Mouse (Mus musculus) right cerebral cortex, postnatal 36 days (tissue): ENCODE results near the gene Sumo2.
A peak's percentile ranks its signal among the peaks of the same experiment; 100 is the strongest.
"Not testable (repeated sequence)": the region's sequence is repeated elsewhere in the genome, so short reads cannot be mapped to it uniquely, and the experiment has no call there.

ENCODE experiments used
- DNase-seq, 2 experiments: peaks; one replicate each; pipeline ENCODE4 v3.0.0; 2022; ENCODE audit warnings: low spot score in 2 of 2, mixed read lengths in 1 of 2

The Sumo2 gene

DNA sequence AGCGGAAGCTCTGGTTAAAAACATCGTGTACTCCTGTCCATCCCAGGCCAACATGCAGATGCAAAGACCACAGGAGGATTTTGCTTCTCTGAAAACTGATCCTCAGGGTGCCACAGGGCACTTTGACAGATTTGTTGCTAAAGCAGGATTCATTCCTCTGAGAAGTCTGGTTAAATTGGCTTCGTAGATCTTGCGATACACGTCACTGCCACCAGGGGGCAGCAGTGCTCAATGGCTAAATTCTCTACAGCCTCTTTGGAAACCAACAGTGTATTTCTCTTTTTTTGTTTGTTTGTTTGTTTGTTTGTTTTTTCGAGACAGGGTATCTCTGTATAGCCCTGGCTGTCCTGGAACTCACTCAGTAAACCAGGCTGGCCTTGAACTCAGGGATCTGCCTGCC is 52.4 kb downstream of the Sumo2 start:
- peak; percentile 57 to 60 for DNase-seq

DNA sequence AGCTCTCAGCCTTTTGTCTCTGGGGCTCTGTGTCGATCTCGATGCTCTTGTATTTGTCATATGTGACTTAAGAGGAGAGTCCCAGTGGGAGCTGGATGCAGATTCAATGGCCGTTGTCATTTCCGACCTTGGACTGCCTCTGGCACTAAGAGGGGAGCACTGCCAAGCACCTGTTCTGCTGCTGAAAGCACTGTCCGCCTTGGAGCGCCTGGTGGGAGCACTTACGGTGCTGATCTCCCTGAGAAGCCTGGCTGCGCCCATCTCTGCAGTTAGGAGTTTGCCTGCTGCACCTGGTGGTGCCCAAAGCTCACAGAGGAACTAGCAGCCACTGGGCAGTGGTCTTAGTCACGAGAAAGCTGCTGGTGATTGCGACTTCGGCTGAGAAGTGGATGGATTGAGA is 52.8 kb downstream of the Sumo2 start:
- no peak for DNase-seq

DNA sequence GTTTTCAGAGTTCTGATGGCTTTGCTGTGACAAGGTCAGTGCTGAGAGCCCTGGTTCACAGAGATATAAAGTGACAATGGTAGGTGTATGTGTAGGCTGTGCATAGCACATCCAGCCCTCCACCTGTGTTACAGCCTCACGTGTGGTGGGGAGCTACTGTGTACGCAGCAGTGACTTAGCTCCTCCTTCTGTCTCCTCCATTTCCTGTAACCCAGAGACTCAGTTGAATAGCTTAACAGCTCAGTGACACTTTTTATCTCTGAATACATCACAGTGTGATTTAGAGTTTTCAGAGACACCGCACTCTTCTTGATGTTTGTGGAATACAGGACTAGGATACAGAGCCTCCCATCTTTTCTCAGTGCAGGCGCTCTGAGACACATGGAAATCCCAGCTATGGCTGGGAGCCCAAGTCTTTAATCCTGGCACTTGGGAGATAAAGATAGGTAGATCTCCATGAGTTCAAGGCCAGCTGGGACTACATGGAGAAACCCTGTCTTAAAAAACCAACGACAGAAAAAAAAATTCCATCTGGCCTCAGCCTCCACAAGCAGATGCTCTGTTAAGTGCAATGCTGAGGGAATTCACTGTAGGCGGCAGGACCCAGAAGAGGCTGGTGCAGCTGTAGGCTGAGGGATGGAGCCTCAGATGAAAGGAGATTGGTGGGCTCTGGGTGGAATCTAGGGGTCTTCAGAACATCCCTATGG is 54.4 kb downstream of the Sumo2 start:
- DNase-seq: peak; percentile 57 to 79

DNA sequence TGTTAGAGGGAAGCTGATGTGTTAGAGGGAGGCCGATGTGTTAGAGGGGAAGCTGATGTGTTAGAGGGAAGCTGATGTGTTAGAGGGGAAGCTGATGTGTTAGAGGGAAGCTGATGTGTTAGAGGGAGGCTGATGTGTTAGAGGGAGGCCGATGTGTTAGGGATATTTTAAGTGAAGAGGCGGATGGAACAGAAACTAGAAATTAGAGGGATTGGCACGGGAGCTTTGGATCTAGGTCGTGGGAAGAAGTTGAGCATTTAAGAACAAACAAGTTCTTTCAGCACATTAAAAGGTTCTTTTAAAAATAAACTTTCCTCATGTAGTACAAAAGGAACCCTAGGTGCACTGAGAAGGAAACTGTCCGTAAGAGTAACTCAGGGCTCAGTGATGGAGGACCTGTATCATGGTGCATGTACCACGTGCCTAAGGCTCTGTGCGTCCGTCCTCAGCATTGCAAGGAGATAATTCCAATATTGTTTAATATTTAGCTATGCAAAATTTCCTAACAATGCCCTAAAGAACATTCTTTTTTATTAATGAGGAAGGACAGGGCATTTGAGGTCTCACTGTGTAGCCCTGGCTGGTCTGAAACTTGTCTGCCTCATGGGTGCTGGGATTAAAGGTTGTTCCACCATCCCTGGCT is 57.7 kb downstream of the Sumo2 start:
- no peak for DNase-seq

DNA sequence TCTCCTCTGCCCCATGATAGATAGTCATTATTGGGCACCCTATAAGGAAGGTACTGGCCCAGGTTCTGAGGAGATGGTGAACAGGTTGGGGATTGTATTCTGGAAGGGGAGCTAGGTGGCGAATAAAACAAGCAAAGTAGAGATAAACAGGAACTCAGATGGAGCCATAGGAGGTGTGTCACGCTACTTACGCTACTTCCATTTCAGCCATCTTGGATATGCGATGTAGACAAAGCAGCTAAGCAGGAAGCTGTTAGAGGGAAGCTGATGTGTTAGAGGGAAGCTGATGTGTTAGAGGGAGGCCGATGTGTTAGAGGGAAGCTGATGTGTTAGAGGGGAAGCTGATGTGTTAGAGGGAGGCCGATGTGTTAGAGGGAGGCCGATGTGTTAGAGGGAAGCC is 58.7 kb downstream of the Sumo2 start:
- not testable (repeated sequence) for DNase-seq

DNA sequence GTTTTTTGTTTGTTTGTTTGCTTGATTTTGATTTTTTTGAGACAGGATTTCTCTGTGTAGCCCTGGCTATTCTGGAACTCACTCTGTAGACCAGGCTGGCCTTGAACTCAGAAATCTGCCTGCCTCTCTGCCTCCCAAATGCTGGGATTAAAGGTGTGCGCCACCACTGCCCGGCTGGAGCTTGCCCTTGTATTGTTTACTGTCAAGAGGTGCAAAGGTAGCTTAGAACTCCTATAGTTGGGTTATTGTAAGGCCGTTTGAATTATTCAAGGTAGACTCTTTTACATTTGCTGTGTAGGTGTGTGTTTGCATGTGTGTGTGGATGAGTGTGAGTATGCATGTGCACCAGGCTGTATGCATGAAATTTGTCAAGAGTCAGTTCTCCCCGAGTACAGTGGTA is 59.4 kb downstream of the Sumo2 start:
- DNase-seq: not testable (repeated sequence)

DNA sequence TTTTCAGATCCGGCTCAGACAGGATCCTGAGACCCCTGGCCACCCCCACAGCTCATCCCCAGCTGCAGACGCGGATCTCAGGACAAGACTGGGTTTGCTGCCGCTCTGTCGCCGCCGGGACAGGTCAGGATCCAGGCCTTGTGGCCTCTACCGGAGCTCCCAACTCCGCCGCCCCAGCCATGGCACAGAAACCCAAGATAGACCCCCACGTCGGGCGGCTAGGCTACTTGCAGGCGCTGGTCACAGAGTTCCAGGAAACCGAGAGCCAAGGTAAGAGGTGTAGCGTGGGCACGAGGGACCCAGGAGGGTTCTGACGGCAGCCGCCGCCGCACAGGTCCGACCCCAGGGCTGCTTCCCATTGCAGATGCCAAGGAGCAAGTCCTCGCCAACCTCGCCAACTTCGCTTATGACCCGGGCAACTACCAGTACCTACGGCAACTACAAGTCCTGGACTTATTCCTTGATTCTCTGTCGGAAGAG is 60.3 kb downstream of the Sumo2 start:
- no peak for DNase-seq

DNA sequence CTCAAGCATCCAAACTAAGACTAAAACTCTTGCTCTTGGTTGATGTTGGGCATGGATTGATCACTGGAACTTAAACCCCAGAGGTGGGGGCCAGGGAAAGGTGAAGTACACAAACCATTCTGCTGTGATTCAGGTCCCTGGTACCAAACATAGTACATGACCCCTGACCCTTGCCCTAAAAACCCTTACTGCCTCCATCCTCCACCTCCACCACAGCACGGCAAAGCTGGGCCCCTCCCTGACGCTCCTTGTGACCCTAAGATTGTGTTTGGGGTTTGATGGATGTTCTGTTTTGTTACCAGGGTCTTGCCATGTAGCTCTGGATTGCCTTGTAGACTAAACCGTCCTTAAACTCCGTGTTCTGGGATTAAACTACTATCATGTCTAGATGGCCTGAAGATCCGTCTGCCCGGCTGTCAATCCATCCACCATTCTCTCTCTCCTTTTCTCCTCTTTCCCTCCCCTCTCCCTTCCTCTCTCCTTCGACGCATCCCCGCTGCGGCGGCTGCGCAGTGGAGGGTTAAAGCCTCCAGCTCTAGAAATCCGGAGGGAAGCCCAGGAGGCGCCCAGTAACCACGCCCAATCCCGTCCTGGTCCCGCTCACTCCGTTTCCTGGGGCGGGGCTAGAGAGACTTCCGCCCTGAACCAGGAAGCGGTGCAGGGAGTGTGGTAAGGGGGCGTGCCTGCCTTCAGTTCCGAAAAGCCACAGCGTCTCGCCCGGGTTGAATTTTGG is 60.9 kb downstream of the Sumo2 start, which contains the start of gene Armc7:
Gene Armc7, plus strand, starts transcription at position 643 of the 733 bp plus-strand sequence.
- DNase-seq: peak; percentile 88 to 92

DNA sequence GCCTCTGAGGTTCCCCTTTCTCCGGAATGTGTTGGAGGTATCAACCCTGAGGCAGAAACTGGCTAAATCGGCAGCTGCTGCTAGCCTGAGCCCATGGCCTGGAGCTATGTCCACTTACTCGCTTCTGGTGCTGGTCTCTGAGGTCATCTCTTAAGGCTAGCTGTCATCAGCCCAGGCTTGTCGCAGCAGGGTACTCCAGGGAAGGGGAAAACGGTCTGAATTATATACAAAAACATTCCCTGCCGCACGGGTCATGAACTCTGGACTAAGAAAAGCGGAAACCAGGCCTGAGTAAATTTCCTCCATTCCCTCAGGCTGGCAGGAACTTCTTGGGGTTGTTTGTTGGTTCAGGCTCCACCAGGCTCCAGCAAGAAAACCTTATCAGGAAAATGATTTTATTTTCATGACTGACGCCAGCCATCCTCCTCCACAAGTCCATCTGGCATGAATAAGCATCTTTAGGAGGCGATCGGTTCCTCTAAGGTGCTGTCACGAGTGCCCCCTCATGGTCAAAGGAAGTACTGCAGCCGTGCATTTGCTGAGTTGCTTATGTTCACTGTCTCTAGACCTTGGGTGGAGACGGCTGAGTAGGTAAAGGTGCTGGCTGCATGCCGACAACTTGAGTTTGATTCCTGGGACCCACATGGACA is 62.3 kb downstream of the Sumo2 start:
- DNase-seq: peak; percentile 95 to 96
